Mouse (Mus musculus): ENCODE measurements at regions not wholly inside any gene's neighbourhood (a gene's known extent, or its start where the extent isn't known, plus 50 kb on each side); places are given as distances from the start of the nearest gene placed in this dataset.

GRCm38 (mm10) chr12:6097295-6097694, 721.8 kb upstream of the Klhl29 start:
- TF ChIP-seq POLR2A (IDR thresholded peaks at IDR 0.05; ENCODE audit: borderline replicate concordance, insufficient read depth, low read length) (no peak), CTCF (IDR thresholded peaks at IDR 0.05; ENCODE audit: borderline replicate concordance, insufficient read depth, low read depth, low read length) (no peak)
- no peak overlapping the region for H3K4me3 ChIP-seq (replicated peaks; ENCODE audit: insufficient read depth, low read depth, low read length)
- H3K4me1 ChIP-seq (ENCODE audit: control insufficient read depth, insufficient read depth, low read length): no peaks in the 10 kb centered on the region
- no peak for DNase-seq
- no peaks in the 10 kb centered on the region for H3K27me3 ChIP-seq (ENCODE audit: control insufficient read depth, insufficient read depth, low read length)
- WGBS: 79% methylated on average over 1 of the region's 1 CpGs
- no peak overlapping the region for H3K27ac ChIP-seq (ENCODE audit: insufficient read depth, low read length)

GRCm38 (mm10) chr12:6087627-6088350, 712.3 kb upstream of the Klhl29 start:
- Histone ChIP-seq H3K4me1 (ENCODE audit: control insufficient read depth, insufficient read depth, low read length) (no peaks in the 10 kb centered on the region), H3K27me3 (ENCODE audit: control insufficient read depth, insufficient read depth, low read length) (no peaks in the 10 kb centered on the region), H3K27ac (ENCODE audit: insufficient read depth, low read length) (no peak overlapping the region), H3K4me3 (replicated peaks; ENCODE audit: insufficient read depth, low read depth, low read length) (no peak overlapping the region)
- DNase-seq: peak; percentile 26 to 60
- TF ChIP-seq CTCF (IDR thresholded peaks at IDR 0.05; ENCODE audit: borderline replicate concordance, insufficient read depth, low read depth, low read length): no peak
- no peak for TF ChIP-seq POLR2A (IDR thresholded peaks at IDR 0.05; ENCODE audit: borderline replicate concordance, insufficient read depth, low read length)
- WGBS: 13% methylated on average over 3 of the region's 3 CpGs

GRCm38 (mm10) chr12:6087071-6087470, 711.6 kb upstream of the Klhl29 start:
- Histone ChIP-seq H3K4me1 (ENCODE audit: control insufficient read depth, insufficient read depth, low read length) (no peaks in the 10 kb centered on the region), H3K27ac (ENCODE audit: insufficient read depth, low read length) (no peak overlapping the region), H3K4me3 (replicated peaks; ENCODE audit: insufficient read depth, low read depth, low read length) (no peak overlapping the region), H3K27me3 (ENCODE audit: control insufficient read depth, insufficient read depth, low read length) (no peaks in the 10 kb centered on the region)
- no peak for DNase-seq
- 86% methylated on average over 2 of the region's 2 CpGs for WGBS
- TF ChIP-seq POLR2A (IDR thresholded peaks at IDR 0.05; ENCODE audit: borderline replicate concordance, insufficient read depth, low read length) (no peak), CTCF (IDR thresholded peaks at IDR 0.05; ENCODE audit: borderline replicate concordance, insufficient read depth, low read depth, low read length) (no peak)

- 28% methylated on average over 9 of the region's 9 CpGs for WGBS
- DNase-seq: peak; percentile 67 to 88
- no peak overlapping the region for H3K27ac ChIP-seq (ENCODE audit: insufficient read depth, low read length)
- peaks cover 9% of the 10 kb centered on the region; the same call in 1 of the 2 replicates for H3K4me1 ChIP-seq (ENCODE audit: control insufficient read depth, insufficient read depth, low read length)
- TF ChIP-seq POLR2A (IDR thresholded peaks at IDR 0.05; ENCODE audit: borderline replicate concordance, insufficient read depth, low read length) (no peak), CTCF (IDR thresholded peaks at IDR 0.05; ENCODE audit: borderline replicate concordance, insufficient read depth, low read depth, low read length) (no peak)
- H3K4me3 ChIP-seq (replicated peaks; ENCODE audit: insufficient read depth, low read depth, low read length): no peak overlapping the region
- H3K27me3 ChIP-seq (ENCODE audit: control insufficient read depth, insufficient read depth, low read length): no peaks in the 10 kb centered on the region
Observed at GRCm38 (mm10) chr12:6046866-6047689, 671.6 kb upstream of the Klhl29 start.

- no peak for DNase-seq
- no peak overlapping the region for H3K27ac ChIP-seq (ENCODE audit: insufficient read depth, low read length)
- WGBS: 94% methylated on average over 2 of the region's 2 CpGs
Observed at GRCm38 (mm10) chr12:6046110-6046509, 670.6 kb upstream of the Klhl29 start.

GRCm38 (mm10) chr12:6042326-6042725, 666.8 kb upstream of the Klhl29 start:
- DNase-seq: no peak
- peaks cover 7% of the 10 kb centered on the region; the same call in 1 of the 2 replicates for H3K4me1 ChIP-seq (ENCODE audit: control insufficient read depth, insufficient read depth, low read length)
- no peak overlapping the region for H3K4me3 ChIP-seq (replicated peaks; ENCODE audit: insufficient read depth, low read depth, low read length)
- no peaks in the 10 kb centered on the region for H3K27me3 ChIP-seq (ENCODE audit: control insufficient read depth, insufficient read depth, low read length)
- H3K27ac ChIP-seq (ENCODE audit: insufficient read depth, low read length): no peak overlapping the region
- TF ChIP-seq POLR2A (IDR thresholded peaks at IDR 0.05; ENCODE audit: borderline replicate concordance, insufficient read depth, low read length) (no peak), CTCF (IDR thresholded peaks at IDR 0.05; ENCODE audit: borderline replicate concordance, insufficient read depth, low read depth, low read length) (no peak)
- WGBS: 40% methylated on average over 1 of the region's 1 CpGs

More at GRCm38 (mm10) chr12:6046110-6046509, 670.6 kb upstream of the Klhl29 start:
- H3K27me3 ChIP-seq (ENCODE audit: control insufficient read depth, insufficient read depth, low read length): no peaks in the 10 kb centered on the region
- no peak overlapping the region for H3K4me3 ChIP-seq (replicated peaks; ENCODE audit: insufficient read depth, low read depth, low read length)
- TF ChIP-seq POLR2A (IDR thresholded peaks at IDR 0.05; ENCODE audit: borderline replicate concordance, insufficient read depth, low read length) (no peak), CTCF (IDR thresholded peaks at IDR 0.05; ENCODE audit: borderline replicate concordance, insufficient read depth, low read depth, low read length) (no peak)
- peaks cover 9% of the 10 kb centered on the region; the same call in 1 of the 2 replicates for H3K4me1 ChIP-seq (ENCODE audit: control insufficient read depth, insufficient read depth, low read length)

GRCm38 (mm10) chr12:6024111-6024510, 648.6 kb upstream of the Klhl29 start:
- H3K27me3 ChIP-seq (ENCODE audit: control insufficient read depth, insufficient read depth, low read length): no peaks in the 10 kb centered on the region
- no peaks in the 10 kb centered on the region for H3K4me1 ChIP-seq (ENCODE audit: control insufficient read depth, insufficient read depth, low read length)
- 66% methylated on average over 3 of the region's 3 CpGs for WGBS
- no peak overlapping the region for H3K27ac ChIP-seq (ENCODE audit: insufficient read depth, low read length)
- TF ChIP-seq POLR2A (IDR thresholded peaks at IDR 0.05; ENCODE audit: borderline replicate concordance, insufficient read depth, low read length): no peak
- TF ChIP-seq CTCF (IDR thresholded peaks at IDR 0.05; ENCODE audit: borderline replicate concordance, insufficient read depth, low read depth, low read length): no peak
- no peak for DNase-seq
- no peak overlapping the region for H3K4me3 ChIP-seq (replicated peaks; ENCODE audit: insufficient read depth, low read depth, low read length)

Measured in cerebellum, adult 2 months (tissue).